Mouse (Mus musculus) layer of hippocampus, adult 2 months (tissue): ENCODE results near the gene Slc24a4. TPM values are rescaled to one million over a fixed set of nuclear protein-coding genes. Genes with fewer than 3 reads are reported as not detected.
A peak's percentile ranks its signal among the peaks of the same experiment; 100 is the strongest.
"Not testable (repeated sequence)": the region's sequence is repeated elsewhere in the genome, so short reads cannot be mapped to it uniquely, and the experiment has no call there.

Experiments
- DNase-seq, 2 experiments: peaks; one replicate each; pipeline ENCODE4 v3.0.0; 2022; ENCODE audit warnings: low spot score in 2 of 2
- H3K27ac ChIP-seq: fragments of 200-600 bp; 2 replicates; pipeline ENCODE4 v1.8.1; 2022
- H3K4me3 ChIP-seq: fragments of 200-600 bp; 2 replicates; pipeline ENCODE4 v1.8.1; 2022; ENCODE audit warnings: mild to moderate bottlenecking
- CTCF ChIP-seq: fragments of 200-600 bp; conservative IDR thresholded peaks from 2 replicates; pipeline ENCODE4 v1.8.1; 2022; ENCODE audit warnings: antibody characterized with exemption, mild to moderate bottlenecking, moderate library complexity
- total RNA-seq, 2 experiments: library from RNA; stranded (reverse); gene quantifications; 2 replicates each; pipeline ENCODE4 v1.2.3; 2021

Gene Slc24a4
- total RNA-seq, 2 experiments from 2014 or later = 46.6 to 48.6 TPM

DNA sequence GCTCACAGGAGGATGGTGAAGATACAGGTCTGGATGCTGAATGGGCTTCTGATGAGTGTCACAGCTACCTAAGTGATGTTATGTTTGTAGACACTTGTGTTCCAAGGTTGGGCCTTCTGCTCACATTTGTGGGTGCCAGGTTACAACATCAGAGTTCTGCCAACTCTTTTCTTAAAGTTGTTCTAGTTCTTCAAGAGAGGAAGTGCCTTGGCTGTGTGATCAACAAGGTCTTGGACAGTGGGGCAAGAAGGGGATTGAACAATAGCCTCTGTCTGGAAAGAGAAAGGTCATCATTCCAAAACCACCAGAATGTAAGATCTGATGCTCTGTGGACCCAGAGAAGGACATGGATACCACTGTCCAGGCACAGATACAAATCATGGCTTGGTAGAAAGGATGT, 134.7 kb downstream of the Slc24a4 start:
- H3K27ac ChIP-seq = no peak overlapping the region
- TF ChIP-seq CTCF = no peak
- H3K4me3 ChIP-seq = no peak overlapping the region
- DNase-seq = no peak

- Histone ChIP-seq H3K4me3 (no peak overlapping the region), H3K27ac (no peak overlapping the region)
- TF ChIP-seq CTCF = no peak
- DNase-seq = no peak
Measured at GRCm38 (mm10) chr12:102266433-102266832, 137.9 kb downstream of the Slc24a4 start.

DNA sequence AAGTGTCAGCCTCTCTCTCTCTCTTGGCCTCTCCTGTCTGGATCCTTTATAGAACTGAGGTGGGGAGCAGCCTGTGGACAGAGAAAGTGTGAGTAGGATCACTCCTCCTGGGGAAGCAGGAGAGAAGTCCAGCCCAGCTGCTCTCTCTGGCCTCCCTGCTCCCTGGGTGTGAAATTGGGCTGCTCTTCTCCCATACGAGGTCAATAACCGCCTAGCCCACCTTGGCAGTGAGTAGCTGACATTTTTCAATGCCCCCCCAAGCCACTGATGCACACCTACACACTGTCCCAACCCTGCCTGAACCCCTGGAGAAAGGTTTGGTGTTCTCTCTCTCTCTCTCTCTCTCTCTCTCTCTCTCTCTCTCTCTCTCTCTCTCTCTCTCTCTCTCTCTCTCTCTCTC, 140.6 kb downstream of the Slc24a4 start:
- no peak for DNase-seq
- no peak for TF ChIP-seq CTCF
- Histone ChIP-seq H3K4me3 (no peak overlapping the region), H3K27ac (no peak overlapping the region)

DNA sequence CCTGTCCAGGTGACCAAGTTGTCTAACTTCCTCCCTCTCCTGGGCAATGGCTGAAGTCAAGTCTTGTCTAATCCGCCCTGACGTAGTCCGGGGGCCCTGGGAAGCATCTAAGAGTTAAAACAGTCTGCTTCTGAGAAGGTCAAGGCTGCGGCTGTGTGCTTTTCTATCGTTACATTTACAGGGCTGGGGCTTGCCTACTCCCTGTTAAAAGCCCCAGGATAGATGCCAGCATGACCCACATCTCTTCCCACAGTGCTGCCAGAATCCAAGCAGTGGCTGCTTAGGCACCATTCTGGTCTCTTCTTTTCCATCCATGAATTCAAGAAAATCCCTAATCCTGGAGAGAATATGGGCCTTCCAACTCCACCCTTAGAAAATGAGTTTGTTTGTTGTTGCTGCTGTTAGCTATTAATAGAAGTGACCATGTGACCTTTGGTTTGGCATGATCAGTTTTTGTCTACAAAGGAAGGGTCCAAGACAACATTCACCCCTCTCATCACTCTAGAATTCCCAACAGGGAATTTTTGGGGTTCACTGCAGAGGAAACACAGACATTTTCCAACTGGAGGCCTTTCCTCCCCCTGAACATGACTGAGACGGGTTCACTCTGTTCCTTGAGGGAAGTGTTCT, 142.4 kb downstream of the Slc24a4 start:
- DNase-seq = no peak
- no peak for TF ChIP-seq CTCF
- H3K27ac ChIP-seq = no peak overlapping the region
- H3K4me3 ChIP-seq = no peak overlapping the region

GRCm38 (mm10) chr12:102271447-102271846, 142.9 kb downstream of the Slc24a4 start:
- H3K4me3 ChIP-seq = no peak overlapping the region
- no peak overlapping the region for H3K27ac ChIP-seq
- TF ChIP-seq CTCF = no peak
- no peak for DNase-seq

GRCm38 (mm10) chr12:102275833-102276443, 147.4 kb downstream of the Slc24a4 start:
- Histone ChIP-seq H3K4me3 (no peak overlapping the region), H3K27ac (no peak overlapping the region)
- no peak for TF ChIP-seq CTCF
- DNase-seq = no peak

DNA sequence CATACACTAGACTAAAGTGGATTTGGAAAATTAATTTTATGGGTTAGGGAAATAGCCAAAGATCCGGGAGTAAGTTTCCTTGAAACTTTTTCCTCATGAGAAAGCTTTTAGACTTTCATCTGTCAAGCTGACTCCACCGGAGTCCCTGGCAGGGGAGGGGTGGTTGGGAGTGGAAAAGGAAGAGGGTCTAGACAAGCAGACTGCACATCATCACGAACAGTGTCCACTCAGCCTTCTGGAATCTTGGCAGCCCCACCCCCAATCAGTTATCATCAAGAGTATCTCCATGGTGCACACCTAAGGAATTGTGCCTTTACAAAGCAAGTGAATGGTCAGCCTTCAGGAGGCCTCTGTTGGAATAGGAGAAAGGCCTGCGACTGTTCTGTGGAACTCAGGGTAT, 151.8 kb downstream of the Slc24a4 start:
- H3K4me3 ChIP-seq, DNase-seq, H3K27ac ChIP-seq: not testable (repeated sequence)

DNA sequence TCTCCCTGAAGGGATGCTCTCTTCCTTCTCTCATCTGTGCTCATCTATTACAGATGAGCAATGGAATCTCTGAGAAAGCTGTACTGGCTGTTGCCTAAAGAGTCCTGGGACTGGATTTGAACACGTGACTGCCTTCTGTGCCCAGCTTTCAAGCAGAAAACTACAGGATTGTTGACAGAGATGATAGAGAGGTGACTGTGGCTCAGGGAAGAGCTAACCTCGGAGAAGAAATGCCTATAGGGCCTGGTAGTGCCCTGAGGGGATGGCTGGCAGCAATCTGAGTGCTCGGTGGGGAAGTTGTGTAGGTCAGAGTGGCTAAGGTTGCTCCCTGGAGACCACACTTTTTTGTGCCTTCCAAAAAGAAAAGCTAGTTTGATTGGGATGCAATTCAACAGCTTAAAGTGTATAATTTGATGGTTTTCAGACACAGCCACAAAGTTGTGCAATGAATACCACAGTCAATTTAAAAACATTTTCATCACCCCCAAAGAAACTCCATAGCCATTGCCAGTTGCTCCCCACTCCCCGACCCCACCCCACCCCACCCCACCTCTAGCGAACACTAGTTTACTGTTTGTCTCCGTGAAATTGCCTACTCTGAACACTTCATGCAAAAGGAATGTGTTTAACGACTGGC, 152.5 kb downstream of the Slc24a4 start:
- TF ChIP-seq CTCF = no peak
- Histone ChIP-seq H3K4me3 (no peak overlapping the region), H3K27ac (no peak overlapping the region)
- no peak for DNase-seq

DNA sequence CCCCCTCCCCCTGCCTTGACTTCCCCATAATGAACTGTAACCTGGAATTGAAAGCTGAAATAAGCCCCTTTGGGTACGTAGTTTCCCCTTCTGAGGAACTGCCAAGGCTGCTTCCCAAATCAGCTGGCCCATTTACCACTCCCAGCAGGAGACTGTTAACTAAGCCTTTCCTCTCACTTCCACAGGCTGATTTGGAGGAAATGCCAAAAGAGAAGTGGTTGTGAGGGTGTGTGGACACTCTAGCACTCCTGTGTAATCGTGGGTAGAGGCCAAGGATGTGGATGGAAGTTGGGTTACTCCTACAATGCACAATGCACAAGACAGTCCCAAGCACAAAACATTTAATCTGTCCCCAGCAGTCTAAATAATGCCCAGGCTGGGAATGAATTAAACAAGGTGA, 153.6 kb downstream of the Slc24a4 start:
- no peak for DNase-seq
- peak overlapping the region; percentile 75; the same call in 1 of the 2 replicates for H3K27ac ChIP-seq
- no peak overlapping the region for H3K4me3 ChIP-seq
- no peak for TF ChIP-seq CTCF

DNA sequence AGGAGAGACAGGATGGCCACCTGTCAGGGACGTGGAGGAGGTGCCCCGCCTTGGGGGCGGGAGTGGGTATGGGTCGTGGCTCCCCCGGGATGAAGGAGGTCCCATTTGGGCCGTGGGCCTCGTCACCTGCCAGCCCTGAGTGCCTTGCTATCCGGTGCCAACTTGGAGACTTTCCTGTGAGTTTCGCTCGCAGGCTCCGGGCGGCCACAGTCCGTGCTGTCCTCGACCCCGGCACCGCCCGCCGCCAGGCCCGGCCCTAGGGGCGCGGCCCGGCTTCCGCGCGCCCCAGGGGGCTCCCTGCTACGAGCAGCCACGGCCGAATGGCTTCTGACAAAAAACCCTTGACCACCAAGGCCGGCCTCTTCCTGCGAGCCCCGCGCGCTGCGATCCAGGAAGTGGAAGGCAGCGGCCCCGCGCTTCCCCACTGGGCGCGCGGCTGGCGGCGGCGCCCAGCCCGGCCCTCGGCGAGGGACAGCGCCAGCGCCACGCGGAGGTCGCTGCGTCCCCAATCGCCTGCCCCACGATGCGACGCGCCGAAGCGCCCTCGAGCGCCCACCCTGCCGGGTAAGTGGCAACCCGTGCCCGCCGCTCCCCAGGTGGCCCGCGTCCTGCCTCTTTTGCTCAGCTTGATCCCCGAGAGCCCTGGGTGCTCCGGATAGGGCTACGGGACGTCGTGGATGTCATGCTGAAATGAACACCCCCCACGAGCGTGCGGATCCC, 154.4 kb downstream of the Slc24a4 start, which contains the start of gene Rin3:
Gene Rin3, plus strand, starts transcription at position 286 of the 720 bp plus-strand sequence.
- DNase-seq = no peak
- peak; percentile 36 for TF ChIP-seq CTCF
- peak within 1 kb of the TSS; percentile 52 for H3K4me3 ChIP-seq
- H3K27ac ChIP-seq = peak within 1 kb of the TSS; percentile 75

- Histone ChIP-seq H3K27ac (peak overlapping the region; percentile 75; the same call in 1 of the 2 replicates), H3K4me3 (peak overlapping the region; percentile 52)
- DNase-seq = no peak
- no peak for TF ChIP-seq CTCF
Measured at GRCm38 (mm10) chr12:102283483-102284266, 155.1 kb downstream of the Slc24a4 start.

- DNase-seq = no peak
- peak overlapping the region; percentile 52; the same call in 1 of the 2 replicates for H3K4me3 ChIP-seq
- no peak for TF ChIP-seq CTCF
Measured at GRCm38 (mm10) chr12:102284267-102284610, 155.7 kb downstream of the Slc24a4 start.

More at GRCm38 (mm10) chr12:102284267-102284610, 155.7 kb downstream of the Slc24a4 start:
- H3K27ac ChIP-seq = no peak overlapping the region
